Mouse (Mus musculus) spleen, adult 2 months (tissue): ENCODE measurements around the gene Chac1. TPM values are rescaled to one million over a fixed set of nuclear protein-coding genes. Genes with fewer than 3 reads are reported as not detected.

Experiments
- DNase-seq, 2 experiments: peaks; one replicate each; pipeline versions ENCODE4 v3.0.0 to v3.0.0-alpha.2; 2012 to 2021; ENCODE audit warnings: low spot score in 2 of 2, low read depth in 1 of 2
- H3K27ac ChIP-seq: fragments of 200-500 bp; 2 replicates; pipeline ENCODE4 v1.5.1; 2012; ENCODE audit warnings: low read length, inconsistent platforms; ENCODE audit not compliant: insufficient read depth
- H3K27me3 ChIP-seq: fragments of 200-500 bp; 2 replicates; pipeline ENCODE4 v1.6.1; 2012; ENCODE audit warnings: mild to moderate bottlenecking, moderate library complexity, low read length, inconsistent platforms; ENCODE audit not compliant: control insufficient read depth, insufficient read depth
- H3K36me3 ChIP-seq: fragments of 200-500 bp; 2 replicates; pipeline ENCODE4 v1.6.1; 2012; ENCODE audit warnings: mild to moderate bottlenecking, low read length, inconsistent platforms; ENCODE audit not compliant: control insufficient read depth, insufficient read depth
- H3K4me1 ChIP-seq: fragments of 200-500 bp; 2 replicates; pipeline ENCODE4 v1.6.1; 2011; ENCODE audit warnings: inconsistent platforms; ENCODE audit not compliant: control insufficient read depth, insufficient read depth, insufficient read length
- H3K4me3 ChIP-seq: fragments of 200-500 bp; 2 replicates; pipeline ENCODE4 v1.5.1; 2011; ENCODE audit warnings: mild to moderate bottlenecking, inconsistent platforms; ENCODE audit not compliant: insufficient read depth, insufficient read length; ENCODE audit errors: extremely low read depth
- CTCF ChIP-seq: fragments of 200-500 bp; IDR thresholded peaks from 2 replicates; pipeline ENCODE4 v1.5.1; 2011; ENCODE audit warnings: mild to moderate bottlenecking, inconsistent platforms; ENCODE audit not compliant: insufficient read depth, insufficient read length, insufficient replicate concordance; ENCODE audit errors: extremely low read depth
- POLR2A ChIP-seq: fragments of 200-500 bp; IDR thresholded peaks from 2 replicates; pipeline ENCODE4 v1.6.1; 2011; ENCODE audit warnings: low read depth, low read length, inconsistent platforms
- WGBS: fragments of 180-500 bp; shearing (Covaris S2); methylation state at CpG from one replicate; pipeline ENCODE4 v1.1.7; 2018; 5-methylcytosine and 5-hydroxymethylcytosine counted together
- polyA plus RNA-seq: library from polyadenylated mRNA; depleted of rRNA; stranded (reverse); fragments of >200 nt; gene quantifications from 2 replicates; pipeline ENCODE4 v1.2.3, GENCODE M21; 2012; rRNA removed

The Chac1 gene
- polyA plus RNA-seq: 1.9 and 2.9 TPM in 2 replicates

DNA sequence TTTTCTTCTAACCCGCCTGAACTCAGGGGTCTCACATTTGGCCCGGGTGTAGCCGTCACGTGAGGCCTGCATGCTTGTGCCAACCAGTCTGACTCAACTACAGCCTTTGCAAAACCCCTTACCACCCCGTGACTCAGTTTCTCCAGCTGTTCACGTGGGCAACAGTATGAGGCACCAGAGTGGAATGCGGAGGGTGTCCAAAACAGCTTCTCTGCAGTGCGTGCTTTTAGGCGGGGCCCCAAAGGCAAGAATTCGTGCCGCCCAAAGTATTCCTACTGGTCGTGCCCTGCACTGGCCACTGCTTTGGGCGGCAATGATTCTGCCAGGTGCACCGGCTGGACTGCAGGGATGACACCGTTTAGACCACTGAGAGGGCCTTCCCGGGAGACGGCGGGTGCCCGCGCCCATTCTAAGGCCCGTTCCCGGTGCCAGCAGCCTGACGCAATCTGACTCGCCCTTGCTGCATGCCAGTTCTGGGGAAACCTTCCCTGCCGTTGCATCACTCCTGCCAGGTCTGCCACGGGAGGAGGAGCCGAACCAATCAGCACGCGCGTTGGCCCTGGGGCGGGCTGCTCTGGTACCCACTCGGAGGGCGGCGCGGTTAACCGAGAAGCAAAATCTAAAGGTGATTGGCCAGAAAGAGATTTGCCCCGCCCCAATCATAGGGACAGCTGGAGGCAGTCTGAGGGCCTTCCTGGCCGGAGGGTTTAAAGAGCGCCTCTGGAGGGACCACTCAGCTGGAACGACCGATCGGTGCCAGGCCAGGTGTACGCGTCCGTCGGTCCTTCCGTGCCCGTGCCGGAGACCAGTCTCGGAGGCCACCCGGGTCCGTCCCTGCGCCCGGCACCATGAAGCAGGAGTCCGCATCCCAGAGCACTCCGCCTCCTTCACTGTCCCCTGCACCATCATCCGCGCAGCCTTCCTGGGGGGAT lies at the start of gene Chac1:
Gene Chac1 (plus strand): TSS at position 675 of the 932 bp plus-strand sequence.
- peaks cover 4% of the 10 kb centered on the region; the same call in 1 of the 2 replicates for H3K27me3 ChIP-seq
- peak within 1 kb of the TSS; percentile 50; the same call in 1 of the 2 replicates for H3K4me3 ChIP-seq
- WGBS: 11% methylated on average over 58 of the region's 58 CpGs
- H3K27ac ChIP-seq: no peak within 1 kb of the TSS
- peaks cover 9% of the 10 kb centered on the region for H3K4me1 ChIP-seq
- peak in 1 of 2 experiments; percentile 50 for DNase-seq
- H3K36me3 ChIP-seq: no peaks in the 10 kb centered on the region
- no peak for TF ChIP-seq CTCF
- TF ChIP-seq POLR2A: no peak

DNA sequence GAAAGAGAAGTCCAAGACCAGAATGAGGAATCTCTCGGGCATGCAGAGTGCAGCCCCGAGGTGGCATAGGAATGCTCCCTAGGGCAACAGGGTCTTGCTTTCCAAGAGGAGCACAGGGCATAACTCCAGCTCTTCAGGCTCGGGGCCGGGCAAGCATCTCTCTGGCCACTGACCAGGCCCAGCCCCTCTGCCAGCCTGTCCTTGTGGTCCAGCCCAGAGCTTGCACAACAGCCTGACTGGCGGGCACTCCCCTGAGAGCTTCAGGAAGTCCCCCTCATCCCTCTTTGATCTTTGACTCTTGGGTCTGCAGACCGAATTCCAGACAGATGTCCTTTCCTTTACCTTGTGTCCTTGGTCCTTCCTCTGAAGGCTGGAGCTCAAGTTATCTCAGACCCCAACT lies 48.2 kb upstream of the Chac1 start:
- TF ChIP-seq CTCF (no peak), POLR2A (no peak)
- no peaks in the 10 kb centered on the region; the same call in 1 of the 2 replicates for H3K36me3 ChIP-seq
- no peak for DNase-seq
- H3K4me1 ChIP-seq: peaks cover 13% of the 10 kb centered on the region; the same call in 1 of the 2 replicates
- H3K4me3 ChIP-seq: no peak overlapping the region
- no peaks in the 10 kb centered on the region for H3K27me3 ChIP-seq
- 77% methylated on average over 6 of the region's 6 CpGs for WGBS
- H3K27ac ChIP-seq: no peak overlapping the region

DNA sequence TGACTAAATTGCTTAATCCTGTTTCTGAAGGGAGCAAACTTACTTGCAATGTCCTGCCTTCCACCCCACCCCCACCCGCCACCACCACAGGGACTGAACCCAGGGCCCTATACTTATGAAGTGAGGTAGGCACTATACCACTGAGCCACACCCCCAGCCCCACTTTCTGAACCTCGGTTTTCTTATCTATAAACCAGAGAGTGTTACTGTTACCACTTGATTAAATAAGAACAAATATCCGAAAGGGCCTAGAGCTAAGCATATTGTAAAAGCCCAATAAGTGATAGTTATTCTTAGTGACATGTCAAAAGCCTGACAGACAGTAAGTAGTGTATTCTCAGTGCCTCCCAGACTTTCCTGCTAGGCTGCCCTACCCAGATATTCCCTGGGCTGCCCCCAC lies 46.6 kb upstream of the Chac1 start:
- Histone ChIP-seq H3K36me3 (no peaks in the 10 kb centered on the region), H3K4me3 (no peak overlapping the region), H3K27ac (no peak overlapping the region), H3K4me1 (peaks cover 13% of the 10 kb centered on the region; the same call in 1 of the 2 replicates), H3K27me3 (no peaks in the 10 kb centered on the region)
- no peak for DNase-seq
- 76% methylated on average over 3 of the region's 3 CpGs for WGBS
- TF ChIP-seq CTCF (no peak), POLR2A (no peak)

DNA sequence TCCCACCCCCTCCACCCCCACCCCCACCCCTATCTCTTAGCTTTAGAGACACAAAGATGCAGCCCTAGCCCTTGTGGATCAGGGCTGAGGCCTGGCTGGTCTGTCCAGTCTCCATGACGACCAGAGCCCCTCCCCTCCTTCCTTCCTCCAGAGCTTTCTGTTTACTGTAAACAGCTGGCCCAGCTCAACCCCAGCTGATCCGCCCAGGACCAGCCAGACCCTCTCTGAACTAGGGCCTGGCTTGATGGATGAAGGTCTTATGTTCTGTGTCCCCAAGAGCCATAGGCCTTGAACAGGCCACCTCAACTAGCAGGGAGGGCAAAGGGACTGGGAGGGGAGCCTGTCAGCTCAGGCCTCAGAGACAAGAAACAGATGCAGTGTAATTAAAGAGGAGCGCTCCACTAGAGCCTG lies 46.2 kb upstream of the Chac1 start:
- Histone ChIP-seq H3K27ac (no peak overlapping the region), H3K36me3 (no peaks in the 10 kb centered on the region), H3K4me3 (no peak overlapping the region), H3K4me1 (peaks cover 12% of the 10 kb centered on the region; the same call in 1 of the 2 replicates), H3K27me3 (no peaks in the 10 kb centered on the region)
- WGBS: 76% methylated on average over 3 of the region's 3 CpGs
- TF ChIP-seq CTCF (no peak), POLR2A (no peak)
- DNase-seq: no peak

DNA sequence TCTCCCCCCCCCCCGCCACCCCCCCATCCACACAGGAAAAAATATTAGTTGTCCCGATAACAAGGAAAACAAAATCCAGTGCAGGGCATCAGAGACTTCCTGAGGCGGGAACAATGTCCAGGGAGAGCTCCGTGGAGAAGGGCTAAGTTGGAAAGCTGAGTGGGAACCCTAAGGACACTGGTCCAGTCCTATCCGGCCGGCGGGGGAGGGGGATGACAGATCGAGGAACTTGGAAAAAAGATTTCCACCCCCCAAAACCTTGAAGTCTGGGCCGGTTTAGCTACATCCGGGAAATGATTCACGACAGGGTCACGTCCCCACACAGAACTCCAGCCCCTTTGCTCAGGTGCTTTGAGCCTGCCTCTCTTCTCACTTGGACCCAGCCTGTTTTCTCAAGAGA lies 39.5 kb upstream of the Chac1 start:
- Histone ChIP-seq H3K4me1 (no peaks in the 10 kb centered on the region), H3K27me3 (no peaks in the 10 kb centered on the region), H3K27ac (no peak overlapping the region; the same call in 1 of the 2 replicates), H3K36me3 (no peaks in the 10 kb centered on the region), H3K4me3 (no peak overlapping the region)
- 81% methylated on average over 12 of the region's 12 CpGs for WGBS
- TF ChIP-seq CTCF: no peak
- no peak for TF ChIP-seq POLR2A
- no peak for DNase-seq

DNA sequence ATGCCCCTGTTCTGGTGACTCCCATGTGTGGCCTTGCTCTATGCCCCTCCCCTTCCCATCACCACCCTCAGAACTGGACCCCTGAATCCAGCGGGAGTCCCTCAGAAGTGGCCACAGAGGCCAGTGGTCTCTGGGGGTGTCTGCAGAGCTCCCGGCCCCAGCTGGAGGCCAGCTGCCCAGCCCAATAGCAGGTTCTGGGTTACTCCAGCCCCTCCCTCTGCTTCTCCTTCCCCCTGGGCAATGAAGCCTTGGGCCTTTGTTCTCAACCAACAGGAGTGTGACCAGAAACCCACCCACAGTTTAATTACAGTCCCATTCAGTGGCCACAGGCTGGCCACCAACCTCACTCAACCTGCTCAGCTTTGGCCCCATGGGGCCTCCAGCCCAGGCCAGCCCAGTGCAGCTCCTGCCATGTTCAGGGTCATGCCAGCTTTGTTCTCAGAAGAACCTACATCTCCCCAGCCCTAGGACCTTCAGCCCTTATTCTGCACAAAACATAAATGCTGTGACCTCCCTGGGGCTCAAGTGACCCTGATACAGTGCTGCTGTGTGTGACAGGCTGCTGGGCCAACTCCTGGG lies 38.6 kb upstream of the Chac1 start:
- TF ChIP-seq CTCF (no peak), POLR2A (no peak)
- H3K36me3 ChIP-seq: no peaks in the 10 kb centered on the region
- H3K4me3 ChIP-seq: no peak overlapping the region
- H3K27me3 ChIP-seq: no peaks in the 10 kb centered on the region
- no peak for DNase-seq
- no peak overlapping the region for H3K27ac ChIP-seq
- no peaks in the 10 kb centered on the region for H3K4me1 ChIP-seq
- WGBS: 100% methylated on average over 2 of the region's 2 CpGs

DNA sequence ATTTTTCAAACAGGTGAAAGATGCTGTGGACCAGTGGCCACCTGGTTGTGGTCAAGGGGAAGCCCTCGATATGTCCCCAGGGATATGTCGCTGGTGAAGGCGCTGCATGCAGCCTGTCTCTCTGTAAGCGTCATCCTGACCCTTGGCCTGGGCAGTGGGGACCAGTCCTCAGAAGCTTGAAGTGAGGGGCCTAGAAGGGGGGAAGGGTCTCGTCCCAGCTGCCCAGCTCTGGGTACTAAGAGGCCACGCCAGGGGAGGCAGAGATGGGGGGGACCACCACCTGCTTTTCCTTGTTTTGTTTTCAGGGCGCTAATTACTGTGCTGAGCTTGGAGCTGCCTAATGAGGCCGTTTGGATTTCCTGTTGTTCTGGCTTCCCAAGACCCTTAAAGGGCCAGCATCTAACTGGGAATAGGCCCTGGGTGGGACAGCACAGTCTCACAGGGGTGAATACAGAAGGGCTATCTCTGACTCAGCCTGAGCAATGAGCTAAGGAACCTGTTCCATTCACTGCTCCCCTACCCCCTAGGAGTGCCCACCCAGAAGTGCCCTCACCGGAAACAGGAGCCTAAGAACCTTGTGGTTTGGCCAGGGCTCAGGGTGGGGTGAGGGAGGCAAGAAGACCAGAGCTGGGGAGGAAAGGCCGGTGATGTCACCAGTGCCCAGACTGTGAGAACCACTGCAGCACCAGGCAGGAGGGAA lies 37.1 kb upstream of the Chac1 start:
- 47% methylated on average over 10 of the region's 10 CpGs for WGBS
- DNase-seq: no peak
- no peaks in the 10 kb centered on the region for H3K4me1 ChIP-seq
- H3K36me3 ChIP-seq: no peaks in the 10 kb centered on the region
- no peaks in the 10 kb centered on the region for H3K27me3 ChIP-seq
- H3K4me3 ChIP-seq: no peak overlapping the region
- TF ChIP-seq CTCF: no peak
- no peak for TF ChIP-seq POLR2A
- H3K27ac ChIP-seq: no peak overlapping the region
